Mouse (Mus musculus) heart, adult 2 months (tissue): Measurements from ENCODE around the gene Mta3. TPM values are rescaled to one million over a fixed set of nuclear protein-coding genes. Genes with fewer than 3 reads are reported as not detected.

Experiments
- DNase-seq, 2 experiments: peaks; one replicate each; pipeline ENCODE4 v3.0.0; 2021
- H3K27ac ChIP-seq: fragments of 200-600 bp; 2 replicates; pipeline ENCODE4 v1.8.1; 2022
- H3K27me3 ChIP-seq: fragments of 200-500 bp; 2 replicates; pipeline ENCODE4 v1.6.1; 2012; ENCODE audit warnings: mild to moderate bottlenecking, low read length, inconsistent platforms, mixed read lengths; ENCODE audit not compliant: control insufficient read depth, insufficient read depth
- H3K36me3 ChIP-seq: fragments of 200-500 bp; 2 replicates; pipeline ENCODE4 v1.6.1; 2012; ENCODE audit warnings: low read length, inconsistent platforms; ENCODE audit not compliant: control insufficient read depth, insufficient read depth
- H3K4me1 ChIP-seq: fragments of 200-500 bp; 2 replicates; pipeline ENCODE4 v1.6.1; 2011; ENCODE audit warnings: low read length; ENCODE audit not compliant: control insufficient read depth, insufficient read depth
- H3K4me3 ChIP-seq: fragments of 200-600 bp; 2 replicates; pipeline ENCODE4 v1.8.1; 2022
- H3K79me2 ChIP-seq: fragments of 200-500 bp; replicated peaks from 2 replicates; pipeline ENCODE4 v1.6.1; 2012; ENCODE audit warnings: mild to moderate bottlenecking, inconsistent platforms, low read length, moderate library complexity, mixed read lengths; ENCODE audit not compliant: control insufficient read depth, insufficient read depth
- H3K9ac ChIP-seq: fragments of 200-500 bp; 2 replicates; pipeline ENCODE4 v1.6.1; 2012; ENCODE audit warnings: low read depth, mild to moderate bottlenecking, control low read depth, inconsistent platforms, low read length, mixed read lengths
- CTCF ChIP-seq: fragments of 200-600 bp; IDR thresholded peaks from 2 replicates; pipeline ENCODE4 v1.8.1; 2022; ENCODE audit warnings: antibody characterized with exemption, mild to moderate bottlenecking, moderate library complexity
- EP300 ChIP-seq: fragments of 200-500 bp; IDR thresholded peaks from 2 replicates; pipeline ENCODE4 v1.6.1; 2011; ENCODE audit warnings: low read depth, low read length, control low read depth; ENCODE audit not compliant: insufficient read depth
- POLR2A ChIP-seq: fragments of 200-500 bp; IDR thresholded peaks from 2 replicates; pipeline ENCODE4 v1.6.1; 2011; ENCODE audit warnings: mild to moderate bottlenecking, low read depth, low read length, control low read depth; ENCODE audit not compliant: insufficient read depth
- WGBS: fragments of 180-500 bp; shearing (Covaris S2); methylation state at CpG from one replicate; pipeline ENCODE4 v1.1.7; 2018; 5-methylcytosine and 5-hydroxymethylcytosine counted together
- intact Hi-C: fragments of 180-260 bp; cut with DNase I; formaldehyde crosslinking; loops from one replicate; pipeline ENCODE4 v1.15.1; 2025
- polyA plus RNA-seq: library from polyadenylated mRNA; depleted of rRNA; stranded (reverse); fragments of >200 nt; gene quantifications from 2 replicates; pipeline ENCODE4 v1.2.3, GENCODE M21; 2012; rRNA removed
- total RNA-seq, 2 experiments: library from RNA; stranded (reverse); gene quantifications; 2 replicates each; pipeline ENCODE4 v1.2.3; 2021

Gene Mta3
- total and polyA plus RNA-seq, 3 experiments = 15.1 to 20.1 (median 17.5) TPM

DNA sequence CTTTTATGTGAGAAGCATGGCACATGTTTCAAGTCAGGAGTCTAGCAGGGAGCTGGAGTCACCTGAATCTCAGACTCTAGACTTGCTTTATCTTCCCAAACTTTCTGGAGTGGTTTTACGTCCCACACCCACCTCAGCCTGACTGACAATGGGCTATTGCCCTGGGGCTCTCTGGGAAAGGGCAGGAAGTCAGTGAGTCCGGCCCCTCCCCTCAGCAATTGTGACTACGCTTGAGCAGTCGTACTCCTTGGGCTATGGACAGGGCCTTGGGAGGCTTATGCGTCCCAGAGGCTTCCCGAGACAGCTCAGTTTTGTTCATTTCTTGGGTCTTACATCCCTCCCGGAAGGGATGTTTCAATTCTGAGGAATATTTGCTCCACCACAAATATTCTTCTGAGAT, 159.4 kb downstream of the Mta3 start:
- no peak overlapping the region for H3K4me3 ChIP-seq
- no peaks in the 10 kb centered on the region for H3K79me2 ChIP-seq
- no peak for DNase-seq
- H3K27ac ChIP-seq = no peak overlapping the region
- H3K4me1 ChIP-seq = no peaks in the 10 kb centered on the region
- no peaks in the 10 kb centered on the region for H3K27me3 ChIP-seq
- intact Hi-C loops = no loop called here
- no peaks in the 10 kb centered on the region for H3K36me3 ChIP-seq
- WGBS = 66% methylated on average over 7 of the region's 7 CpGs
- H3K9ac ChIP-seq = no peak overlapping the region
- no peak for TF ChIP-seq POLR2A
- no peak for TF ChIP-seq EP300
- no peak for TF ChIP-seq CTCF

DNA sequence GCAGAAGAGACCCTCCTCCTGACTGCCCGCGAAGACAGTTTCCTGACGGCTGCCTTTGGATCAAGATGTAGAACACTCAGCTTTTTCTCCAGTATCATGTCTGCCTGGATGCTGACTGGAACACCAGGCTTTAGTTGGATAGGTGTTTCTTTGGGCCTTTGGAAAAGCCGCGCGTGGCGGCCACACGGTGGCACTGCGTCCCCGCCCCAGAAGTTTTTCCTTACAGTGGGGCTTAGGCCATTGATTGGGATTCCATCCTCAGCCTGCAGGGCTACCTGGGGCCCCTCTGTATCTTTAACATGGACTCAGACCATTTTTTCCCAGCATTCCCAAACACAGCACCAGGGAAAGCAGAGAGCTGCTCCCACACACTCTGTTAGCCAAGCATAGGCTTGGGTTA, 160.6 kb downstream of the Mta3 start:
- WGBS = 26% methylated on average over 10 of the region's 10 CpGs
- intact Hi-C loops = no loop called here
- no peaks in the 10 kb centered on the region for H3K79me2 ChIP-seq
- no peak for DNase-seq
- H3K4me3 ChIP-seq = no peak overlapping the region
- no peak overlapping the region for H3K27ac ChIP-seq
- H3K36me3 ChIP-seq = no peaks in the 10 kb centered on the region
- no peak overlapping the region for H3K9ac ChIP-seq
- H3K27me3 ChIP-seq = no peaks in the 10 kb centered on the region
- TF ChIP-seq POLR2A (no peak), CTCF (peak; percentile 75)
- H3K4me1 ChIP-seq = no peaks in the 10 kb centered on the region

DNA sequence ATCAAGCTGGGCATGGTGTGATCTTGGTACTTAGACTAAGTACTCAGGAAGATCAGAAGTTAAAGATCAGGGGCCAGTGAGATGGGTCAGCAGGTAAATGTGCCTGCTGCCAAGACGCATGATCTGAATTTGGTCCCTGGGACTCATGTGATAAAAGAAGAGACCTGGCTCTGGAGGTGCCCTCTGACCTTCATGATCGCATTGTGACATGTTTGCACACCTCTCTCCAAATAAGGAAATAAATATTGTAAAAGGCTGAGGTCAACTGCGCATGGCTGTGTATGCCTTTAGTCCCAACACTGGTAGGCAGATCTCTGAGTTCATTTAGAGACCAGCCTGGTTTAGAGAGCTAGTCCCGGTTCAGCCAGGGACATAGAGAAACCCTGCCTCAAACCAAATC, 164.4 kb downstream of the Mta3 start:
- H3K79me2 ChIP-seq = no peaks in the 10 kb centered on the region
- H3K4me1 ChIP-seq = peaks cover 1% of the 10 kb centered on the region; the same call in 1 of the 2 replicates
- 95% methylated on average over 4 of the region's 4 CpGs for WGBS
- H3K27me3 ChIP-seq = no peaks in the 10 kb centered on the region
- no peak overlapping the region for H3K9ac ChIP-seq
- intact Hi-C loops = loop anchor here (5.0 to 10.0 kb wide), 3 partner anchors 242 to 554 kb away; no protein-coding TSS in a partner anchor
- H3K4me3 ChIP-seq = no peak overlapping the region
- TF ChIP-seq POLR2A (no peak), CTCF (no peak), EP300 (no peak)
- no peak overlapping the region for H3K27ac ChIP-seq
- DNase-seq = no peak
- no peaks in the 10 kb centered on the region for H3K36me3 ChIP-seq

Other genes with a start within 250 kb of the Mta3 start
- 100 to 1,000 TPM; 278 to 329 TPM for gene Cox7a2l, start 188.8 kb upstream of the Mta3 start, total RNA-seq
- gene Cox7a2l, start 188.8 kb upstream of the Mta3 start, polyA plus RNA-seq = 227 and 349 TPM in 2 replicates
- gene Kcng3, start 74.3 kb upstream of the Mta3 start, total RNA-seq = not detected
- gene Kcng3, start 74.3 kb upstream of the Mta3 start, polyA plus RNA-seq = 0.02 TPM in 1 of 2 replicates, not detected in the other
- under 1 TPM; 0.25 to 0.29 TPM for gene Haao, start 141.8 kb downstream of the Mta3 start, total RNA-seq
- 1.2 and 1.4 TPM in 2 replicates for gene Haao, start 141.8 kb downstream of the Mta3 start, polyA plus RNA-seq